ENCODE assay signal across 8 mouse cellular contexts in the genomic region with DNA sequence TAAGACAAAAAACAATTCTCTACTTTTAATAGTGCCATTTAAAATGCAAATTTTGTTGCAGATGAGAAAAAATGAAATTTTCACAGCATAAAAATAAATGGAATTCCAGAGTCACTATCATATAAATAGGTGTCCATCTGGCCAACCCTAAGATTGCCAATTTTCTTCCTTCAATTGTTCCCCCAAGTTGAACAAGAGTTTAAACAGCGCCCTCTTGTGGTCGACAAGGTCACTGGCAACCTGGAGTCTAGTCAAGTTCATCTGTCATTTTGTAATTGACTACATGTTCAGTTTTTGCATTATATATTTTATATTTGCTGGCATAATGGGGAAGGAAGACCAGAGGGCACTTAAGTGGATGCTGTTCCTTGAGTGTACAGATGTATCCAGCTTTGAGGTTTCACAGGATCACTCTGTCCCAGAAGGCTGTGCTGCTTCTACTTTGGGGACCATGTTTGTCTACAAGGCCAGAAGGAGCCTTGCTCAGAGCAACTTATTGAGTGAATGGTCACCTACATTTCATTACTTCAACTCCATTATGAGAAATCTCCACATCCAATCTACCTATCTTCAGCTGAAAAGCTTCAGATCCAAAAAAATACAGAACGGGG. TPM values are rescaled to one million over a fixed set of nuclear protein-coding genes. Genes with fewer than 3 reads are reported as not detected.
A peak's percentile ranks its signal among the peaks of the same experiment; 100 is the strongest.
DNase-seq lines count a peak whose midpoint lies in the region; ATAC-seq and TF ChIP-seq lines count a peak whose summit lies in the region.
"Had no signal": no experiment of that assay in that cellular context is flagged by ENCODE, and none has a peak within 500 bp of the region (broad histone marks: within the 10 kb centered on the region; RNA-seq: fewer than 3 reads in every experiment).

No protein-coding gene starts in this region.

- WGBS in liver, postnatal 0 days (ENCODE audit: insufficient replicate concordance), result 28% methylated on average over 3 of the region's 3 CpGs

- no peaks in the 10 kb centered on the region for H3K36me3 ChIP-seq in liver, postnatal 0 days (replicated peaks; ENCODE audit: insufficient read depth, low read length)
- H3K36me3 ChIP-seq: limb, embryonic 12.5 days had no signal

- H3K4me3 ChIP-seq in liver, postnatal 0 days (ENCODE audit: low read depth, low read length), result no peak overlapping the region
- H3K4me3 ChIP-seq: limb, embryonic 12.5 days had no signal

- peak; percentile 75 for DNase-seq in A20 (ENCODE audit: low read depth, low spot score)
- peak; percentile 31 to 33 for DNase-seq in CD8-positive naive resting alpha-beta T cell, adult 2 months (ENCODE audit: low read depth in 2 of 2, low spot score in 2 of 2)
- DNase-seq in c-Kit-negative CD71-positive TER-119-positive erythroid progenitor cells, embryonic 14.5 days (ENCODE audit: low read depth, low spot score), result peak; percentile 70
- DNase-seq in fibroblast of lung, adult 2 months (ENCODE audit: low read depth), result peak; percentile 18
- peak; percentile 77 for DNase-seq in kidney, postnatal 10 days
- DNase-seq in liver, postnatal 0 days, result peak; percentile 46
- DNase-seq in ovary, postnatal 14 days (ENCODE audit: low spot score), result peak; percentile 51

- ATAC-seq in liver, postnatal 0 days, result no peak

- H3K9me3 ChIP-seq in liver, postnatal 0 days (ENCODE audit: low read length), result no peaks in the 10 kb centered on the region
- H3K9me3 ChIP-seq: limb, embryonic 12.5 days had no signal

- no peaks in the 10 kb centered on the region for H3K4me1 ChIP-seq in liver, postnatal 0 days (ENCODE audit: insufficient read depth)
- H3K4me1 ChIP-seq: limb, embryonic 12.5 days had no signal

- TF ChIP-seq EP300 in liver, postnatal 0 days (IDR thresholded peaks at IDR 0.05; ENCODE audit: low read depth), result no peak

- no peaks in the 10 kb centered on the region for H3K27me3 ChIP-seq in liver, postnatal 0 days (ENCODE audit: insufficient read depth, low read length)
- H3K27me3 ChIP-seq: limb, embryonic 12.5 days had no signal

- no peak overlapping the region for H3K9ac ChIP-seq in liver, postnatal 0 days (replicated peaks)
- H3K9ac ChIP-seq: limb, embryonic 12.5 days had no signal

- TF ChIP-seq CTCF in liver, postnatal 0 days (IDR thresholded peaks at IDR 0.05; ENCODE audit: low read depth), result peak; percentile 89

- H3K27ac ChIP-seq in liver, postnatal 0 days (ENCODE audit: low read depth), result no peak overlapping the region
- H3K27ac ChIP-seq: limb, embryonic 12.5 days had no signal

- no peak overlapping the region for H3K4me2 ChIP-seq in liver, postnatal 0 days (ENCODE audit: low read depth, low read length)
- H3K4me2 ChIP-seq: limb, embryonic 12.5 days had no signal

RNA-seq across cellular contexts. Expression of a gene that starts 24.6 kb away (rescaled TPM):
- 40.8 and 43.4 TPM in 2 replicates for polyA plus RNA-seq in liver, postnatal 0 days (2015; fragmentation: Nextera tagmentation; extraction: Ambion mirVana)

Comparison
In these comparisons a context has a peak if more than half of its experiments do, and no peak if none do; other contexts are left out.
1. DNase-seq: peak in every context shown above with its lines; median percentile 77 in kidney, postnatal 10 days; 75 in A20; 70 in c-Kit-negative CD71-positive TER-119-positive erythroid progenitor cells, embryonic 14.5 days; 51 in ovary, postnatal 14 days; 46 in liver, postnatal 0 days; 32 in CD8-positive naive resting alpha-beta T cell, adult 2 months; 18 in fibroblast of lung, adult 2 months.